In the genomic region with DNA sequence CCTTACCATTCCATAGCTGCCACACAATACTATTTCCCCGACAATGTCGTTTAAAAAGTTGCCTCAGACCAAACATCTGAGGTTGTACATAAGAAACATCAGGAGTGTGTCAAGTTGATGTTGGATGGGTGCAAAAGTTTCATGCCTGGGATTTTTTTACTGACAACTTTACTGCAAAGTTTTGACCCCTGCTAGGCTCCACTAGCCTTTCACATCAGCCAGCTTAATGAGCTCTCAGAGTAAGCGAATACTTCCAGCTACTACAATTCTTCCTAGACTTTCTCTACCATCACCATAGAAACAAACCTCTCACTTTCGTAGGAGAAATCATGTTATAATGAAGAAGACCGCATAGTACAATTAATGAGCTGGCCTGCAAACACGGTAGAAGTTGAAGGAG, we compare ENCODE assay signal across 26 mouse cellular contexts. TPM values are rescaled to one million over a fixed set of nuclear protein-coding genes. Genes with fewer than 3 reads are reported as not detected.
"Had no signal": no experiment of that assay in that cellular context is flagged by ENCODE, and none has a peak within 500 bp of the region (broad histone marks: within the 10 kb centered on the region; RNA-seq: fewer than 3 reads in every experiment).

No protein-coding gene starts in this region.

- ATAC-seq: hindbrain, embryonic 16.5 days; inflammation-experienced regulatory T-cells, adult 6 months; intestine, embryonic 15.5 days; intestine, postnatal 0 days; liver, postnatal 0 days had no signal

- H3K27ac ChIP-seq: gastrocnemius, adult 2 months; heart, embryonic 10.5 days; hindbrain, embryonic 10.5 days; hindbrain, embryonic 12.5 days; hindbrain, embryonic 14.5 days; intestine, embryonic 15.5 days; left cerebral cortex, adult 2 months; limb, embryonic 10.5 days; limb, embryonic 12.5 days; liver, embryonic 13.5 days; liver, embryonic 15.5 days had no signal

- H3K4me3 ChIP-seq: gastrocnemius, adult 2 months; heart, embryonic 10.5 days; heart, embryonic 12.5 days; hindbrain, embryonic 10.5 days; hindbrain, embryonic 12.5 days; intestine, embryonic 15.5 days; left cerebral cortex, adult 2 months; limb, embryonic 10.5 days; limb, embryonic 12.5 days; liver, embryonic 13.5 days; liver, embryonic 15.5 days had no signal

- H3K4me1 ChIP-seq: heart, embryonic 10.5 days; heart, embryonic 12.5 days; hindbrain, embryonic 12.5 days; intestine, embryonic 15.5 days; limb, embryonic 10.5 days; limb, embryonic 12.5 days; liver, embryonic 13.5 days; liver, embryonic 15.5 days had no signal

- H3K9me3 ChIP-seq: heart, embryonic 10.5 days; heart, embryonic 12.5 days; hindbrain, embryonic 10.5 days; hindbrain, embryonic 12.5 days; intestine, embryonic 15.5 days; limb, embryonic 10.5 days; limb, embryonic 12.5 days; liver, embryonic 13.5 days; liver, embryonic 15.5 days had no signal

- H3K27me3 ChIP-seq: heart, embryonic 12.5 days; hindbrain, embryonic 12.5 days; intestine, embryonic 15.5 days; limb, embryonic 12.5 days; liver, embryonic 13.5 days; liver, embryonic 15.5 days had no signal

- H3K4me2 ChIP-seq: heart, embryonic 12.5 days; hindbrain, embryonic 12.5 days; hindbrain, embryonic 14.5 days; intestine, embryonic 15.5 days; limb, embryonic 12.5 days; liver, embryonic 11.5 days; liver, embryonic 13.5 days; liver, embryonic 15.5 days had no signal

- DNase-seq: gastrocnemius, adult 2 months; gastrocnemius, postnatal 10 days; gastrocnemius, postnatal 25 days; heart, adult 18-20 months; heart, postnatal 10 days; heart, postnatal 4 days; liver; liver, embryonic 13.5 days; liver, postnatal 0 days had no signal

- H3K36me3 ChIP-seq: heart, embryonic 10.5 days; heart, embryonic 12.5 days; hindbrain, embryonic 10.5 days; hindbrain, embryonic 12.5 days; intestine, embryonic 15.5 days; limb, embryonic 10.5 days; limb, embryonic 12.5 days; liver, embryonic 13.5 days; liver, embryonic 15.5 days had no signal

- H3K9ac ChIP-seq: heart, embryonic 12.5 days; hindbrain, embryonic 12.5 days; hindbrain, embryonic 14.5 days; intestine, embryonic 15.5 days; limb, embryonic 12.5 days; liver, embryonic 13.5 days; liver, embryonic 15.5 days; liver, postnatal 0 days had no signal

RNA-seq across cellular contexts. Expression of a gene that starts 26.5 kb away (rescaled TPM):
- polyA plus RNA-seq: heart, embryonic 10.5 days; heart, embryonic 12.5 days; heart, embryonic 14.5 days; heart, embryonic 16.5 days; hindbrain, embryonic 10.5 days; inflammation-experienced regulatory T-cells, adult 6 months; large intestine, adult 2 months; limb, embryonic 10.5 days; liver, embryonic 11.5 days; liver, embryonic 13.5 days; liver, embryonic 15.5 days; liver, postnatal 0 days had no signal
